Mouse (Mus musculus) lung, embryonic 16.5 days (tissue): Measurements from ENCODE around the gene Scarb1. TPM values are rescaled to one million over a fixed set of nuclear protein-coding genes. Genes with fewer than 3 reads are reported as not detected.
A peak's percentile ranks its signal among the peaks of the same experiment; 100 is the strongest.

Experiments used
- ATAC-seq: fragments of 200-750 bp; cut with Nextera tagmentation; 2 replicates; pipeline ENCODE4 v1.8.0; 2017; ENCODE audit warnings: low read depth, mild to moderate bottlenecking, moderate library complexity
- H3K27ac ChIP-seq: fragments of 300-500 bp; sonication (generic); 2 replicates; pipeline ENCODE4 v1.5.1; 2014; ENCODE audit warnings: mild to moderate bottlenecking, control low read depth, low read length
- H3K27me3 ChIP-seq: fragments of 300-500 bp; sonication (generic); 2 replicates; pipeline ENCODE4 v1.6.1; 2014; ENCODE audit warnings: low read depth, low read length, mixed read lengths; ENCODE audit not compliant: control insufficient read depth, insufficient read depth
- H3K36me3 ChIP-seq: fragments of 300-500 bp; sonication (generic); 2 replicates; pipeline ENCODE4 v1.6.1; 2014; ENCODE audit warnings: low read length; ENCODE audit not compliant: control insufficient read depth, insufficient read depth
- H3K4me1 ChIP-seq: fragments of 300-500 bp; sonication (generic); replicated peaks from 2 replicates; pipeline ENCODE4 v1.6.1; 2014; ENCODE audit warnings: low read length, mixed read lengths; ENCODE audit not compliant: control insufficient read depth, insufficient read depth
- H3K4me2 ChIP-seq: fragments of 300-500 bp; sonication (generic); 2 replicates; pipeline ENCODE4 v1.6.1; 2014; ENCODE audit warnings: low read depth, low read length, control low read depth
- H3K4me3 ChIP-seq: fragments of 300-500 bp; sonication (generic); 2 replicates; pipeline ENCODE4 v1.5.1; 2014; ENCODE audit warnings: mild to moderate bottlenecking, low read length, control low read depth
- H3K9ac ChIP-seq: fragments of 300-500 bp; sonication (generic); 2 replicates; pipeline ENCODE4 v1.6.1; 2014; ENCODE audit warnings: low read length, control low read depth
- H3K9me3 ChIP-seq: fragments of 300-500 bp; sonication (generic); 2 replicates; pipeline ENCODE4 v1.6.1; 2016; ENCODE audit warnings: low read length; ENCODE audit not compliant: control insufficient read depth
- WGBS: fragments of 180-500 bp; shearing (Covaris S2); extraction: QIAGEN DNeasy Blood & Tissue Kit; methylation state at CpG from one replicate; pipeline ENCODE4 v1.1.7; 2014; 5-methylcytosine and 5-hydroxymethylcytosine counted together
- polyA plus RNA-seq: library from polyadenylated mRNA; unstranded; fragments of >200 nt; fragmentation: Nextera tagmentation; extraction: Ambion mirVana; gene quantifications from 2 replicates; pipeline ENCODE4 v1.2.1, GENCODE M21; 2015

Gene Scarb1
- polyA plus RNA-seq, 1 experiment from 2014 or later: 66.6 TPM

- Histone ChIP-seq H3K4me3 (no peak overlapping the region), H3K4me1 (no peaks in the 10 kb centered on the region), H3K36me3 (no peaks in the 10 kb centered on the region), H3K4me2 (no peak overlapping the region), H3K27me3 (no peaks in the 10 kb centered on the region), H3K9ac (no peak overlapping the region), H3K27ac (peak overlapping the region; percentile 17; the same call in 1 of the 2 replicates), H3K9me3 (no peaks in the 10 kb centered on the region)
- 53% methylated on average over 16 of the region's 16 CpGs for WGBS
- peak; percentile 83 for ATAC-seq
Observed at GRCm38 (mm10) chr5:125319057-125319800, 21.7 kb downstream of the Scarb1 start.

- Histone ChIP-seq H3K4me2 (no peak overlapping the region), H3K4me1 (peaks cover 8% of the 10 kb centered on the region), H3K27me3 (no peaks in the 10 kb centered on the region), H3K9ac (no peak overlapping the region), H3K9me3 (no peaks in the 10 kb centered on the region), H3K27ac (no peak overlapping the region), H3K4me3 (no peak overlapping the region), H3K36me3 (no peaks in the 10 kb centered on the region)
- 67% methylated on average over 8 of the region's 8 CpGs for WGBS
- ATAC-seq: no peak
Observed at GRCm38 (mm10) chr5:125317953-125318352, 22.9 kb downstream of the Scarb1 start.

GRCm38 (mm10) chr5:125317296-125317695 lies 23.6 kb downstream of the Scarb1 start:
- H3K9me3 ChIP-seq: no peaks in the 10 kb centered on the region
- no peak overlapping the region for H3K4me3 ChIP-seq
- H3K36me3 ChIP-seq: no peaks in the 10 kb centered on the region
- H3K4me2 ChIP-seq: no peak overlapping the region
- no peak overlapping the region for H3K27ac ChIP-seq
- no peak for ATAC-seq
- no peak overlapping the region for H3K9ac ChIP-seq
- no peaks in the 10 kb centered on the region for H3K27me3 ChIP-seq
- H3K4me1 ChIP-seq: peaks cover 11% of the 10 kb centered on the region
- whole genome bisulfite sequencing: 52% methylated on average over 7 of the region's 7 CpGs

- no peaks in the 10 kb centered on the region for H3K27me3 ChIP-seq
- peaks cover 11% of the 10 kb centered on the region for H3K4me1 ChIP-seq
- H3K4me3 ChIP-seq: no peak overlapping the region
- no peaks in the 10 kb centered on the region for H3K9me3 ChIP-seq
- no peak overlapping the region for H3K4me2 ChIP-seq
- H3K9ac ChIP-seq: no peak overlapping the region
- H3K36me3 ChIP-seq: no peaks in the 10 kb centered on the region
- H3K27ac ChIP-seq: no peak overlapping the region
- no peak for ATAC-seq
- WGBS: 47% methylated on average over 2 of the region's 2 CpGs
Observed at GRCm38 (mm10) chr5:125316771-125317170, 24.1 kb downstream of the Scarb1 start.

- Histone ChIP-seq H3K4me3 (no peak overlapping the region), H3K27ac (no peak overlapping the region), H3K27me3 (no peaks in the 10 kb centered on the region), H3K9me3 (no peaks in the 10 kb centered on the region), H3K9ac (no peak overlapping the region), H3K4me2 (no peak overlapping the region), H3K4me1 (peaks cover 11% of the 10 kb centered on the region), H3K36me3 (no peaks in the 10 kb centered on the region)
- 86% methylated on average over 1 of the region's 1 CpGs for WGBS
- no peak for ATAC-seq
Observed at GRCm38 (mm10) chr5:125315110-125315509, 25.8 kb downstream of the Scarb1 start.

GRCm38 (mm10) chr5:125313991-125314390 lies 26.9 kb downstream of the Scarb1 start:
- Histone ChIP-seq H3K4me2 (no peak overlapping the region), H3K9me3 (no peaks in the 10 kb centered on the region), H3K36me3 (no peaks in the 10 kb centered on the region), H3K9ac (no peak overlapping the region), H3K27ac (no peak overlapping the region), H3K27me3 (no peaks in the 10 kb centered on the region), H3K4me1 (peaks cover 11% of the 10 kb centered on the region), H3K4me3 (no peak overlapping the region)
- no peak for ATAC-seq
- 82% methylated on average over 11 of the region's 11 CpGs for WGBS

- H3K27me3 ChIP-seq: no peaks in the 10 kb centered on the region
- peak; percentile 21; the same call in 1 of the 2 replicates for ATAC-seq
- no peaks in the 10 kb centered on the region for H3K36me3 ChIP-seq
- peaks cover 11% of the 10 kb centered on the region for H3K4me1 ChIP-seq
- 54% methylated on average over 13 of the region's 13 CpGs for WGBS
- H3K4me2 ChIP-seq: no peak overlapping the region
- H3K4me3 ChIP-seq: no peak overlapping the region
- no peak overlapping the region for H3K27ac ChIP-seq
- H3K9me3 ChIP-seq: no peaks in the 10 kb centered on the region
- H3K9ac ChIP-seq: no peak overlapping the region
Observed at GRCm38 (mm10) chr5:125312970-125313597, 27.8 kb downstream of the Scarb1 start.

- H3K4me3 ChIP-seq: no peak overlapping the region
- peaks cover 11% of the 10 kb centered on the region for H3K4me1 ChIP-seq
- H3K36me3 ChIP-seq: no peaks in the 10 kb centered on the region
- no peak for ATAC-seq
- H3K27me3 ChIP-seq: no peaks in the 10 kb centered on the region
- no peak overlapping the region for H3K9ac ChIP-seq
- H3K27ac ChIP-seq: no peak overlapping the region
- no peak overlapping the region for H3K4me2 ChIP-seq
- no peaks in the 10 kb centered on the region for H3K9me3 ChIP-seq
- 43% methylated on average over 2 of the region's 2 CpGs for WGBS
Observed at GRCm38 (mm10) chr5:125310986-125311385, 29.9 kb downstream of the Scarb1 start.

GRCm38 (mm10) chr5:125309193-125309592 lies 31.7 kb downstream of the Scarb1 start:
- Histone ChIP-seq H3K27ac (no peak overlapping the region), H3K27me3 (no peaks in the 10 kb centered on the region), H3K4me1 (peaks cover 14% of the 10 kb centered on the region), H3K4me3 (no peak overlapping the region), H3K36me3 (no peaks in the 10 kb centered on the region), H3K9me3 (no peaks in the 10 kb centered on the region), H3K9ac (no peak overlapping the region), H3K4me2 (no peak overlapping the region)
- 65% methylated on average over 7 of the region's 7 CpGs for WGBS
- ATAC-seq: no peak
